Mouse (Mus musculus): ENCODE measurements at regions not wholly inside any gene's neighbourhood (a gene's known extent, or its start where the extent isn't known, plus 50 kb on each side); places are given as distances from the start of the nearest gene placed in this dataset.
"Not testable (repeated sequence)": the region's sequence is repeated elsewhere in the genome, so short reads cannot be mapped to it uniquely, and the experiment has no call there.

GRCm38 (mm10) chr5:118483532-118483931 is 76.9 kb upstream of the Med13l start:
- in situ Hi-C loops (cut with MboI, MseI): no loop called here

- in situ Hi-C loops (cut with MboI, MseI): no loop called here
Measured at GRCm38 (mm10) chr5:118485191-118485590, 75.3 kb upstream of the Med13l start.

DNA sequence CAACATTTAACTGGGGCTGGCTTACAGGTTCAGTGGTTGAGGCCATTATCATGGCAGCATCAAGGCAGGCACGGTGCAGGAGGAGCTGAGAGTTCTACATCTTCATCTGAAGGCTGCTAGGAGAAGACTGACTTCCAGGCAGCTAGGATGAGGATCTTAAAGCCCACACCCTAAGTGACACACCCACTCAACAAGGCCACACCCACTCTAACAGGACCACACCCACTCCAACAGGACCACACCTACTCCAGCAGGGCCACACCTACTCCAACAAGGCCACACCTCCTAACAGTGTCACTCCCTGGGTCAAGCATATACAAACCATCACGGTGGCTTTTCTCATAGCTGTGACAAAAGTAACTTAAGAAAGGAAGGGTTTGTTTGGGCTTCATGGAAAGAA is 68.0 kb upstream of the Med13l start:
- in situ Hi-C loops (cut with MboI, MseI): not testable (repeated sequence)

- in situ Hi-C loops (cut with MboI, MseI): no loop called here
Measured at GRCm38 (mm10) chr5:118494649-118495477, 65.6 kb upstream of the Med13l start.

- in situ Hi-C loops (cut with MboI, MseI): no loop called here
Measured at GRCm38 (mm10) chr5:118495478-118495760, 65.1 kb upstream of the Med13l start.

DNA sequence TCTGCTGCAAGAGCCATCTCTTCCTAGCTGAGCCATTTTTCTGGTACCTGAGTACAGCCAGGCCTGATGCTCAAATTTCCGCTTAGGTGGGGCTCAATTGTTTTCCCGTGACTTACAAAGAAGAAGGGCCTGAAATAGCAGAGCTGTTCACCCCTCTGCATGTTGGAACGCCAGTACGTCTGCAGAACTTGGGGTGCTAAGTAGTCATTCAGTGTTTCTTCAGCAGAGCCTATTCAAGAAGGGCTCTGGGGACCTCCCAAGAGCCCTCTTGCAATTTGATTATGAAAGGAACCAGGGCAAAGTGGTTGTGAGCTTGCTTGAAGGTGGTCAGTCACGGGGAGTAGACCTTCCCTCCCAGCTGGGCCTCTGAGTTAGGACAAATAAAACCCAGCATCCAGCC is 58.9 kb upstream of the Med13l start:
- in situ Hi-C loops (cut with MboI, MseI): no loop called here

GRCm38 (mm10) chr5:118502991-118503390 is 57.5 kb upstream of the Med13l start:
- in situ Hi-C loops (cut with MboI, MseI): no loop called here

DNA sequence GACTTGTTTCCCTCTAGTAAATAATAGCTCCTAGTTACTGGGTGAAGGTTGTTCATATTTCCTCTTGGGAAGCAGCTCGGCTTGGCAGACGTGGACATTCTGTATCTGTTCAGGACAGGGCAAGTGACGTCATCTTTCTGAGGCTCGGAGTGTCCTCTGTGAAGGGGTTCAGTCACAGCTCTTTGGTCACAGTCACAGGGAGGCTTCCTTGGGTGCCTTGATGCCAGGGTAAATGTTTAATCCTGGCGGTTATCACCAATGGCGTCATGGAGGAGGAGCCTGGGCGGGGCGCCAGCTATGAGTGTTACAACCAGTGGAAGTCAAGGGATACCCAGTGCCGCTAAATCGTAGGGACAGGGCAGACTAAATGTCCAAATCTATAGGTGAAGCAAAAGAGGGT is 56.3 kb upstream of the Med13l start:
- in situ Hi-C loops (cut with MboI, MseI): no loop called here

DNA sequence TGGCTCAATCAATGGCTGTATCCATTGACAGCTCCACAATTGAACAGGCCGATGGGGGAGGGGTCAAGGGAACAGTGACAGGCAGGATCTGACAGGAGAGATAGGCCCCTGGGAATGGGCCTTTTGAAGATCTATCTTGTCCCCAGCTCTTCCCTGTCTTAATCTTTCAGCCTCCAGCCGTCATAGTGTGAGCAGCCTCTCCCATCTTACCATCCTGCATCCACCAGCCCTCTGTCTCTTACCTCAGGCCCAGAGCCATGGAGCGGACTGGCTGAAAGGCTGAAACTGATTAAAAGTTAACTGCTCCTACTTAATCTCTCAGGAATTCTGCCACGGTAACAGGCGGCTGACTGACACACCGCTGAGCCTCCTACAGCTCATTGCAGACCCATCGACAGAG is 55.6 kb upstream of the Med13l start:
- in situ Hi-C loops (cut with MboI, MseI): no loop called here

GRCm38 (mm10) chr5:118509871-118510270 is 50.6 kb upstream of the Med13l start:
- in situ Hi-C loops (cut with MboI, MseI): no loop called here
